Mouse (Mus musculus) liver, embryonic 15.5 days (tissue): ENCODE data around the gene Fbxo2. TPM values are rescaled to one million over a fixed set of nuclear protein-coding genes. Genes with fewer than 3 reads are reported as not detected.

ENCODE experiments used
- ATAC-seq: fragments of 200-750 bp; cut with Nextera tagmentation; 2 replicates; pipeline ENCODE4 v1.8.0; 2017; ENCODE audit warnings: moderate number of reproducible peaks, mild to moderate bottlenecking, moderate library complexity; ENCODE audit not compliant: insufficient read depth
- H3K27ac ChIP-seq: fragments of 300-500 bp; sonication (generic); replicated peaks from 2 replicates; pipeline ENCODE4 v1.5.1; 2015; ENCODE audit warnings: mild to moderate bottlenecking, inconsistent platforms
- H3K27me3 ChIP-seq: fragments of 300-500 bp; sonication (generic); 2 replicates; pipeline ENCODE4 v1.6.1; 2015; ENCODE audit warnings: mild to moderate bottlenecking, inconsistent platforms
- H3K36me3 ChIP-seq: fragments of 300-500 bp; sonication (generic); replicated peaks from 2 replicates; pipeline ENCODE4 v1.6.1; 2015; ENCODE audit warnings: moderate library complexity, mild to moderate bottlenecking, inconsistent platforms
- H3K4me1 ChIP-seq: fragments of 300-500 bp; sonication (generic); replicated peaks from 2 replicates; pipeline ENCODE4 v1.6.1; 2015; ENCODE audit warnings: inconsistent platforms
- H3K4me2 ChIP-seq: fragments of 300-500 bp; sonication (generic); 2 replicates; pipeline ENCODE4 v1.6.1; 2015; ENCODE audit warnings: moderate library complexity, mild to moderate bottlenecking, inconsistent platforms
- H3K4me3 ChIP-seq: fragments of 300-500 bp; sonication (generic); replicated peaks from 2 replicates; pipeline ENCODE4 v1.5.1; 2015; ENCODE audit warnings: mild to moderate bottlenecking, inconsistent platforms
- H3K9ac ChIP-seq: fragments of 300-500 bp; sonication (generic); 2 replicates; pipeline ENCODE4 v1.6.1; 2015; ENCODE audit warnings: moderate library complexity, mild to moderate bottlenecking, inconsistent platforms
- H3K9me3 ChIP-seq: fragments of 300-500 bp; sonication (generic); replicated peaks from 2 replicates; pipeline ENCODE4 v1.6.1; 2016; ENCODE audit warnings: inconsistent platforms
- whole genome bisulfite sequencing: fragments of 180-500 bp; shearing (Covaris S2); methylation state at CpG from one replicate; pipeline ENCODE4 v1.1.7; 2015; ENCODE audit warnings: mixed read lengths; ENCODE audit not compliant: insufficient replicate concordance; 5-methylcytosine and 5-hydroxymethylcytosine counted together
- polyA plus RNA-seq: library from polyadenylated mRNA; unstranded; fragments of >200 nt; fragmentation: Nextera tagmentation; extraction: Ambion mirVana; gene quantifications from 2 replicates; pipeline ENCODE4 v1.2.1, GENCODE M21; 2015

The Fbxo2 gene
- polyA plus RNA-seq, 1 experiment from 2014 or later = 0.28 TPM

DNA sequence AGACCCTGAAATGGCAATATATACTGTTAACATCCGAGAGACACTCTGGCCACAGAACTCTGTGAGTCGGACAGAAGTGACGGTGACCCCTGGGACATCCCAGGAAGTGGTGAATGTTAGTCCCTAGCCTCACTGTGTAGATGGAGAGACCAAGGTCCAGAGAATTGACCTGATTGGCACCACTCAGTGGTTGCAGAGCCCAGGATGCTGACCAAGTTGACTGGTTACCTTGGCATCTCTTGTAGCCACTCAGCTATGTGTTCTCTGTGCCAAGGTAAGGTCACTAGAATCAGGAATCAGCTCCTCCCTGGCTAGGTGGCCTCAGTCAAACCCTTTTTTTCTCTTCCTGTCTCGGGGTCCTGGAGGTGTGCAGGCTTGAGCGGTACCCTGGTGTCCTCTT lies 16.7 kb upstream of the Fbxo2 start:
- Histone ChIP-seq H3K4me1 (peaks cover 18% of the 10 kb centered on the region), H3K27me3 (peaks cover 10% of the 10 kb centered on the region), H3K4me2 (no peak overlapping the region), H3K9me3 (no peaks in the 10 kb centered on the region), H3K27ac (no peak overlapping the region), H3K4me3 (no peak overlapping the region), H3K9ac (no peak overlapping the region), H3K36me3 (0 out of 2 replicates have a peak, but pooled peaks cover 5% of the 10 kb centered on the region)
- ATAC-seq = no peak
- WGBS = 68% methylated on average over 5 of the region's 5 CpGs

DNA sequence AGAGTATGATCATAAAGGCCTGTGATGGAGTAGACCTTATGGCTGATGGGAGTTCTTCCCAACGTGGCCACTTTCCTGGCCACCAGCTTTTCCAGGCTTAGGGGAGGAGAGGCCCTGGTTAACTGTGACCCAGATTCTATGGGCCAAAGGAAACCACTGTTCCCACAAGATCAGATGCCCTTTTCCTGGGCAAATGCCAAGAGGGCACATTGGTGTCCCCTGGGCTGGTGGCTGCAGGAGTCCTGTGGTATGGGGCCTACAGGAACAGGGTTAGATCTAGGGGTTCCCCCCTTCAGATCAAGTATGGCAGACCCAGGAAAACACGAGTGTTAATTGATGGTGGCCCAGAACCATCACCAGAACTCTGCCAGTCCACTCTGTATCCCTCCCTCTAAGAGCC lies 12.7 kb upstream of the Fbxo2 start:
- no peak for ATAC-seq
- H3K9me3 ChIP-seq = no peaks in the 10 kb centered on the region
- H3K27me3 ChIP-seq = no peaks in the 10 kb centered on the region
- peaks cover 25% of the 10 kb centered on the region for H3K4me1 ChIP-seq
- H3K9ac ChIP-seq = no peak overlapping the region
- no peak overlapping the region for H3K4me3 ChIP-seq
- H3K27ac ChIP-seq = no peak overlapping the region
- 0 out of 2 replicates have a peak, but pooled peaks cover 5% of the 10 kb centered on the region for H3K36me3 ChIP-seq
- no peak overlapping the region for H3K4me2 ChIP-seq
- WGBS = 59% methylated on average over 2 of the region's 2 CpGs

GRCm38 (mm10) chr4:148149540-148149939 lies 10.9 kb upstream of the Fbxo2 start:
- H3K27me3 ChIP-seq = no peaks in the 10 kb centered on the region
- H3K9me3 ChIP-seq = no peaks in the 10 kb centered on the region
- H3K36me3 ChIP-seq = 0 out of 2 replicates have a peak, but pooled peaks cover 5% of the 10 kb centered on the region
- H3K4me1 ChIP-seq = peaks cover 25% of the 10 kb centered on the region
- H3K27ac ChIP-seq = no peak overlapping the region
- ATAC-seq = no peak
- no peak overlapping the region for H3K4me3 ChIP-seq
- H3K9ac ChIP-seq = no peak overlapping the region
- no peak overlapping the region for H3K4me2 ChIP-seq
- WGBS = 53% methylated on average over 12 of the region's 12 CpGs

DNA sequence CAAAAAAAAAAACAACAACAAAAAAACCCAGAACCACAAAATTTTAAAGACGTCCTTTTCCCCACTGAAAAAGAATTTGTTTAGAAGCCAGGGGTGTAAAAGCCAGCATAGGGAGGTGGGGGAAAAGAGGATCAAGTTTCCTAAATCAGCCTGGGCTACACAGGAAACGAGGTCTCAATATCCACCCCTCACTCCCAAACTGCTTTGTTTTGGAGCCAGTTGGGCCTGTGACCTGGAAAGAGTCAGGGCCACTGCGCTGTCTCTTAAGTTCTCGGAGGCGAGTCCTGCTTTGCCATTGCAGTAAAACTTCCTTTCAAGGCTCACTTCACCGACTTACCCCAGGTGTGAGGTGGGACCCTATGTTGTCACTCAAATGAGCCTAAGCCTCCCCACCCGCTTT lies 10.2 kb upstream of the Fbxo2 start:
- H3K9ac ChIP-seq = no peak overlapping the region
- peak overlapping the region; percentile 98 for H3K4me2 ChIP-seq
- H3K9me3 ChIP-seq = no peaks in the 10 kb centered on the region
- H3K27ac ChIP-seq = no peak overlapping the region
- no peaks in the 10 kb centered on the region for H3K27me3 ChIP-seq
- no peak for ATAC-seq
- peaks cover 25% of the 10 kb centered on the region for H3K4me1 ChIP-seq
- H3K36me3 ChIP-seq = 0 out of 2 replicates have a peak, but pooled peaks cover 5% of the 10 kb centered on the region
- 54% methylated on average over 7 of the region's 7 CpGs for WGBS
- H3K4me3 ChIP-seq = no peak overlapping the region

GRCm38 (mm10) chr4:148150953-148151266 lies 9.5 kb upstream of the Fbxo2 start:
- H3K4me3 ChIP-seq = peak overlapping the region; percentile 72
- no peak for ATAC-seq
- no peaks in the 10 kb centered on the region for H3K27me3 ChIP-seq

DNA sequence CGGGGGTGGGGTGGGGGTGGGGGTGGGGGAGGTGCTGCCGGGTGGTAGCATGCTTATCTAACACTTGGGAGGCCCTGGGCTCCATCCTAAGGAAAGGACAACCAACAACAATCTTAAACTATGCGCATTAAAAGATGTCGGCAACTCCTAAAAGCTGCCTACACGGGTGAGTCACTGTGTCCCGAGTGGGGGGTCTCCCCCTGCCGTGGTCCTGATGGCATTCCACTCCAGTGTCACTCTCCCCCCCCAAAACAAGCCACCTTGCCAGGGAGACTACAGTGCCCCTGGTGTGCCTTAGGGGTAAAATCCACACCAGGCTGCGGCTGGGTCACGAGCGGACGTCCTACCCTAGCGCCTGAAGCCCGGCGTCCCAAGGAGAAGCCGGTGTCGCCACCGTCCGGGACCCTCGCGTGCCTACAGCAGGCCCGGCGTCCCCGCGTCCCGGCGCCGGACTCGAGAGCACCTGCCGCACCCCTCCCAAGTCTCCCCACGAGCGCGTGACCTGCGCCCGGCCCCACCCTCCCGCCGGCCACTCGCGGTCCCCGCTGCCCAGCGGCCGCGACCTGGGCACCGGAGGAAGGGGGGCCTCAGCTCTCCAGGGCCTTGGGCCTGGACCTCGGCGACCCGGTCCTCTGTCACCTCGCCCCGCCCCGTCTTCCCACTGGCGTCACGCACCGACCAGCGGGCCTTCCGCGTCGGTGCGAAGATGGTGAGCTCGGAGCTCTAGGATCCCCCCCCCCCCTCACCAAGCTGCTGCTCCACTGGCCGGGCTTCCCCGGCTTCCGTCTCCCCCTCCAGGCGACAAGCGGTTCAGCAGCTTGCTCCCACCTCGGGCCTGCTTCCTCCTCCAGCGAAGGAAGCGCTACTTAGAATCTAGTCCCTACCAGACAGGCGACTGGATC lies 8.9 kb upstream of the Fbxo2 start, which contains the start of gene Fbxo6:
Gene Fbxo6 (minus strand): TSS at position 874 of the 902 bp plus-strand sequence.
- H3K4me1 ChIP-seq = peaks cover 25% of the 10 kb centered on the region
- peak within 1 kb of the TSS; percentile 72 for H3K4me3 ChIP-seq
- peak within 1 kb of the TSS; percentile 72 for H3K27ac ChIP-seq
- H3K9ac ChIP-seq = peak within 1 kb of the TSS; percentile 71
- WGBS = under 1% methylated on average over 66 of the region's 67 CpGs
- no peaks in the 10 kb centered on the region for H3K9me3 ChIP-seq
- peak within 1 kb of the TSS; percentile 98 for H3K4me2 ChIP-seq
- H3K36me3 ChIP-seq = no peaks in the 10 kb centered on the region
- no peaks in the 10 kb centered on the region for H3K27me3 ChIP-seq
- peak; percentile 81 for ATAC-seq

More at GRCm38 (mm10) chr4:148150953-148151266, 9.5 kb upstream of the Fbxo2 start:
- no peaks in the 10 kb centered on the region for H3K9me3 ChIP-seq
- WGBS = 19% methylated on average over 3 of the region's 3 CpGs
- H3K27ac ChIP-seq = peak overlapping the region; percentile 72; the same call in 1 of the 2 replicates
- no peaks in the 10 kb centered on the region for H3K36me3 ChIP-seq
- peak overlapping the region; percentile 71; the same call in 1 of the 2 replicates for H3K9ac ChIP-seq
- peak overlapping the region; percentile 98 for H3K4me2 ChIP-seq
- peaks cover 25% of the 10 kb centered on the region for H3K4me1 ChIP-seq

DNA sequence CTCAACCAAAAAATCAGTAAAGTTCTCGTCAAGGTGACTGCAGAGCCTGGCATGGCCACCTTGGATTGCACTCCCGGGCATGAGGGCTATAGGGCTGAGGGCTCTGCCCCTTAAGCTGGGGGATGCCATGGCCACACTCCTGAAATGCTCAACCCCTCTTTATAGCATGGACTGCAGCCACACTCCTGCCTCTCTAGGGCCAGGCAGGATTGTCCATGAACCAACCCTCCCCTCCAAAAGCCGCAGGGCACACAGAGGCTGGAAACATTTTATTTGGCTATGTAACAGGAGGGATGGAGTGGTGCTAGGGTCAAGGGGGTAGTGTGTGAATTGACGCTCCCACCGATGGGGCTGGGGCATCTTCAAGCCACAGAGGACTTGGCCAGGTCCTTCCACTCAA lies 7.9 kb upstream of the Fbxo2 start:
- Histone ChIP-seq H3K27me3 (no peaks in the 10 kb centered on the region), H3K27ac (no peak overlapping the region), H3K4me3 (no peak overlapping the region), H3K9ac (no peak overlapping the region), H3K4me2 (peak overlapping the region; percentile 98; the same call in 1 of the 2 replicates), H3K36me3 (no peaks in the 10 kb centered on the region), H3K9me3 (no peaks in the 10 kb centered on the region), H3K4me1 (peaks cover 25% of the 10 kb centered on the region)
- WGBS = 79% methylated on average over 5 of the region's 5 CpGs
- ATAC-seq = no peak

DNA sequence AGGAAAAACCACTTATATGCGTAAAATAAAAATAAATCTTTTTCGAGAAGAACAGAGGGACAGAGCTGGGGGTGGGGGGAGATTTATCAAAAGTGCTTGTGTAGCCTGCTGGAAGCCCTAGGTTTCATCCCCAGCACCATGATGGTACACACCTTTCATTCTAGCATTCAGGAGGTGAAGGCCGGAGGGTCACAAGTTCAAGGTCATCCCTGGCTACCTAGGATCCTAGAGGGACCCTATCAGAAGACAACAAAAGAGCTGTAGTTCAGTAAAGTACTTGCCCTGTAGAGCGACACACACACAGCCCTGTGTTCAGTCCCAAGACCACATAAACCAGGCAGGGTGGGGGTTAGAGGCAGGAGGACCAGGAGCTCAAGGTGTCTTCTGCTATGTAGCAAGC lies 6.4 kb upstream of the Fbxo2 start:
- Histone ChIP-seq H3K4me1 (peaks cover 34% of the 10 kb centered on the region), H3K27me3 (peaks cover 12% of the 10 kb centered on the region), H3K9ac (no peak overlapping the region), H3K27ac (no peak overlapping the region), H3K4me2 (no peak overlapping the region), H3K9me3 (no peaks in the 10 kb centered on the region), H3K4me3 (no peak overlapping the region), H3K36me3 (no peaks in the 10 kb centered on the region)
- 70% methylated on average over 4 of the region's 4 CpGs for WGBS
- ATAC-seq = no peak

DNA sequence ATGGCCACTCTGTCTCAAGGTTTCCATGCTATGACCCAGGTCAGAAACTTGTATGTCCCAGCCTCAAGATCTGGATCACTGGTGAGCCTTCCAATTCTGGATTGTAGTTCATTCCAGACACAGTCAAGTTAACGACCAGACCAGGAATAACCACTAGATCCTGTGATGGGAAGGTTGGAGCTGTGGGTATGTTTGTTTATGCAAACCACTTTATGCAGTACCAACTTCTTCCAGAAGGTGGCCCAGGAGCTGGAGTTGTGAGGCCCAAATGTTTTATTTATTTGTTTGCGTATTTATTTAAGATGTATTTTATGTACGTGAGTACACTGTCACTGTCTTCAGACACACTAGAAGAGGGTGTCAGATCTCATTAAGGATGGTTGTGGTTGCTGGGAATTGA lies 5.4 kb upstream of the Fbxo2 start:
- H3K27ac ChIP-seq = no peak overlapping the region
- WGBS = 49% methylated on average over 3 of the region's 3 CpGs
- H3K27me3 ChIP-seq = peaks cover 22% of the 10 kb centered on the region
- peaks cover 43% of the 10 kb centered on the region for H3K4me1 ChIP-seq
- H3K4me2 ChIP-seq = no peak overlapping the region
- no peak overlapping the region for H3K9ac ChIP-seq
- no peak for ATAC-seq
- H3K36me3 ChIP-seq = no peaks in the 10 kb centered on the region
- H3K9me3 ChIP-seq = no peaks in the 10 kb centered on the region
- no peak overlapping the region for H3K4me3 ChIP-seq

DNA sequence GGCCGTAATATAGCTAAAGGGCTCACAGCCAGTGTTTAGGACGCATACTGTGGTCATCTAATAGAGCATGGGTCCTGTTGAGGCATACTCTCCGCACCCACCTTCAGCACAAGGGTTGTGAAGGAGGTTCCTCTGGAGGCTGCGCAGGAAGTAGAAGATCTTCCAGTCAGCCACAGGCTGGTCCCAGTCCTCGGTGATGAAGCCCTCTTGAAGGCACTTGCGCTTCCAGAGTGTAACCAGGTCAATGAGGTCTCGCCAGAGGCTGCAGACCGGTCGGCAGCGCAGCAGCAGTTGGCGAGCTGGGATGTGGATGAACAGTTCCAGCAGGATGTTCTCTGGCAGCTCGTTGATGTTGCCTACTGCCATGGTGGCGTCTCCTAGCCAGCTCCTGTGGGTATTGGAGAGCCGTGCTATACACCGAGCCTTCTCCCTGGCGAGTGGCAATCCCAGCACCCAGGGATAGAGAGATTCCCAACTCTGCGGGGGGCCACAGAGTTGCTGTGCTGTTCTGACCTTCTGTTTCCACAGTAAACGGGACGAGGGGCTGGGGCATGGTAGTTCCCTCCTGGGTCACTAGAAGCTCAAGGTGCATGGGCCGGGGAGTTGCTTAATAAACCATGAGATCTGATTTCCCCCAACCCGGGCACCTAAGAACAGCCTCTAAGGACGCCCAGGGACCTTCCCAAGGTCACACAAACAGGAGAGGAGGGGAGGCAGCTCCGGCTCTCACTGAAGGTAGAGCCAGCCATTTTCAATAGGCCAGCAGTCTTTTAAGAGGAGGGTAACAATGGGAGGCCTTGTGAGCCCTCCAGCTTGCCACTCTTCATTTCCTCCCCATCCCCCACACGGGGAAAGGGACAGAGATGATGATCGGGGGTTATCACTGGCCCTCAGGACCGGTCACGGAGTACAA lies 1.7 kb upstream of the Fbxo2 start:
- 45% methylated on average over 27 of the region's 27 CpGs for WGBS
- Histone ChIP-seq H3K27me3 (peaks cover 59% of the 10 kb centered on the region), H3K36me3 (no peaks in the 10 kb centered on the region), H3K4me1 (peaks cover 25% of the 10 kb centered on the region), H3K9ac (no peak overlapping the region), H3K27ac (no peak overlapping the region), H3K9me3 (no peaks in the 10 kb centered on the region), H3K4me3 (peak overlapping the region; percentile 62), H3K4me2 (peak overlapping the region; percentile 95)
- ATAC-seq = no peak
